Mouse (Mus musculus) right cerebral cortex, postnatal 25 days (tissue): ENCODE data around the gene Crebl2.
A peak's percentile ranks its signal among the peaks of the same experiment; 100 is the strongest.

Experiments used
- DNase-seq: peaks from one replicate; pipeline ENCODE4 v3.0.0; 2022

The Crebl2 gene

GRCm38 (mm10) chr6:134829786-134830700 is at the start of gene Crebl2:
TSS of gene Crebl2 (plus strand) at chr6:134830154.
- peak; percentile 98 for DNase-seq

DNA sequence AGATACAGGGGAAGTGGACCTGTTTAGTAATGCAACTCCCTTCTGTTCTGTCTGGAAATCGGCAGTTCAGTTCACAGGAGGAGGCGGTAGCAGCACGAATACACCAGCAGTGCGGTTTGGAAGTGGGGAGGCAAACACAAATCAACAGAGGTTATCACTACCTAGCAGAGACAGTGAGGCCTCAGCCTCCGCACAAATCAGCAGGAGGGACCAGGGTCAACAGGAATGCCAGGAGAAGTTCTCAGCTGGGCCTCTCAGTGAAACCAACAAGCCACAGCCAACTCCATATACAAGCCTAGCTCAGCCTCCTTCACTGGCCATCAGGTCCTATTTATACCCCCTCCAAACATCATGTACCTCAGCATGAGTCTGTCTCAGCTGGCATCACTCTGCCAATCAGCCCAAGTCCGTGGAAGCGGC is 48.5 kb upstream of the Crebl2 start:
- DNase-seq = no peak

DNA sequence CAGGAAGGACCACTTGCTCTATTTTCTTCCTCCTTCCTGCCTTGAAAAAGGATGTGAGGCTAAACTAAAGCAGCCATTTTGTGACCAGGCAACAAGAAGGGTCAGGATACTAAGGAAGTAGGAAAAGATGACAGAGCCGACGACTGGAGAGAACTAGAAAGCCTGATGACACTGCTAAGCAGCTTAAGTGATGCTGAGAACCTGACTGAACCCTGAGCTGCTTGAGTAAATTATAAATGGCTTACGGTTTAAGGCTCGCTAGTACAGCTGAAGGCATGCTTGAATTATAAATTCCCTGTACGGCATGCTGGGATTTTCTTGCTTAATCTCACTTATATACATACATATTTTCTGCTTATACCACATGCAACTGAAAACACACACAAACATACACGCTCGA is 47.1 kb upstream of the Crebl2 start:
- no peak for DNase-seq

- no peak for DNase-seq
Measured at GRCm38 (mm10) chr6:134786426-134786825, 43.5 kb upstream of the Crebl2 start.

DNA sequence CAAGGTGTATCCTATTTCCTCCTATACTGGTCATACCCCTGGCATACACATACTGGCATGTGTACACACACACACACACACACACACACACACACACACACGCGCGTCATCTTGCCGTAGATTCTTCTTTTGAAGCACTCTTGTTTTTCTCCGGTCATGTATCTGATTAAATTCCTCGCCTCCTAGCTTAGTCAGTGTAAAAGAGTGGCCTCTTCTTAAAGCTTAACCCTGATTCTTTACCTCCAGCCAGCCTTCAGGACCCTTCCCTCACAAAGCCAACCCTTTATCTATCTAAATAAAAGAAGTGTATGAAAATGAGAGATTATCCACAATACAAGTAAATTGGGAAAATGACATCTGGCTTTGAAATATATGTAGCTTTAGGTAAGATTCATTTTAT is 40.9 kb upstream of the Crebl2 start:
- no peak for DNase-seq

DNA sequence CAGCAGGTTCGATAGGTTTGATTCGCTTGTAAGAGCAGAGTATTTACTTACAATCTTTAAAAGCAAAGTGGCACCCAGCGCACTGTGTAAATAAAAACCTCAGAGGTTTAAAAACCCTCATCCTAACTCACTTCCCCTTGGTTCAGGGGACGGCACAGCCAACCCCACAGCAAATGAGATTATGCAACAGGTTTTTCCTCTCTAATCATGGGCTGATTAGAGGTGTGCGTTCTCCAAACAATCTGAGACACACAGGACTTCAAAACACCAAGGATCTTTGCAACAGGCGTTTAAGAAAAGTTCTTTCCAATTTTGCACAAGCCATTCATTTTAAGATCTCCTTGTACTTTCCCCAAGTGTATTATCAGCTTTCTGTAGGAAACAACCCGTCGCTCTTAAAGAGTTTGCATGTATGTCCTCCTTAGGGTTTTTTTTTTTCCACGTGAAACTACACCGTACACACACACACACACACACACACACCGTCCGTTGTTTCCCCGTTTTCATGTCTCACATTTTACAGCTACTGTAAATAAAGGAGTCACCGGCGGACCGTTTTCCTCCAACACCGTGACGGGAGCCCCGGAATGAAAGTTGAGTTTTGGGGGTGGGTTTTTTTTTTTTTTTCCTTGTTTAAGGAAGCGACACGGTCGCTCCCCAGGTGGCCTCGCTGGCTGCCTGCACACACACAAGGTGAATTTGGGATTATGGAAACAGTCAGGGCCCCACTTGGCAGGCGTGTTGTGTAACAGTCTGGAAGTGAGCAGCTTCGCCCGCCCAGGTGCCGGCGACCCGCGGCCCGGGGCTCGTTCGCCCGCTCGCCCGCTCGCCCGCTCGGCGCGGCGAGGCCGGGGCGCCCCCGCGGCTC is 38.5 kb upstream of the Crebl2 start:
- DNase-seq = peak; percentile 14

GRCm38 (mm10) chr6:134792141-134793045 is 37.6 kb upstream of the Crebl2 start, which contains the start of gene Dusp16:
TSS of gene Dusp16 (minus strand) at chr6:134792625.
- DNase-seq = peak; percentile 75

DNA sequence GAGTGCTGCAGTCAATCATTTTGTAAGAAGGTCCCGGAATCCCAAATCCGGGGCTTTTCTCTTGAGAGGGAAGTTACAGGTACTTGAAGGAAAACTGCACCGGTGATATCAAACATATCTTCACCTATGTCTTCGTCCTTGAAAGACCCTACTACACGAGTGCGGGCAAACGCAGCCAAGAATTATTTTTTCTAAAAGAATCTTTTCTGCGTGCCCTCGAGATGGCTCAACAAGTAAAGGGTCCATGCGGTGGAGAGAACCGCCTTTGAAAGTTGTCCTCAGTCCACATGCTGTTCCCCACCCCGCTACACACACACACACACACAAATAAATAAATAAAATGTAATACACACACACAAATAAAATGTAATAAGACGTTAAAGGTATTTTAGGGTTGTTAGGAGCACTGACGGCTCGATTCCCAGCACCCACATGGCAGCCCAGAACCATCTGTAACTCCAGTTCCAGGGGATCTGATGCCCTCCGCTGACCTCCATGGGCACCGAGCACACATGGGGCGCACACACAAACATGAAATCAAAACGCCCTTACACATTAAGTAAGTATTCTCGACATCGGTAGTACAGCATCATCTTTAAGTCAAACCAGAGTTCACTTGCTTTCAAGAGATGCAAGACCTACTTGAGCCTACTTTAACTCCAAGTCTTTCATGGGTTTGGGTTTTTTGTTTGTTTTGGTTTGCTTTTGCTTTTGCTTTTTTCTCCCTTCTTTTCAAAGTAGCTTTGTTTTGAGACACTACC is 36.7 kb upstream of the Crebl2 start:
- DNase-seq = no peak

DNA sequence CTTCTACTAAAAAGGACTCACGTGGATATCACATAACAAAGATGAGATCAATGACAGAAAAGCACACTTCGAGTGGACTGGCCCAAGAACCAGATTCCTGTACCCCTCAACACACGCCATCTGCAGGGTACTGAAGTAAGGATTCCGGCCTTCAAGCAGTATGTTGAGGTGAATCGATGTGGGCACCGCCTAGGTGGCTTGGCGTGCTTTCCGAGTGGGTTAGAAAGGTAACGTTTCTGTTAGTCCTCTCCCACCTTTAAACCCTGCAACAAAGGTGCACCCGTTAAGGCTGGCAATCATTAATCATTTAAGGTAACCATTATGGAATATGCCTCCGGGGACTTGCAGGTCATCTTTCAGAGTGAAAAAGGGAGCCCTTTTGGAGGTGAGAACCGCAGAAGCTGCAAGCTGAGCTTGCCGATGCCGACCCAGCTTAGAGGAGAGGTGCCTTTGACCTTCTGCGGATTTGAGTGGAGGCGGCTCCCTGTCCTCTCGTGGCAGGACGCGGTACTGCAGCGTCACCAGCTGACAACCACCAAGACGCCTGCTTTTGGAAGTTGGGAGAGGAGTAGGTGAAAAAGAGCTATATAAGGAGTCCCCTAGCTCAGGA is 35.9 kb upstream of the Crebl2 start:
- DNase-seq = peak; percentile 72

GRCm38 (mm10) chr6:134796297-134796696 is 33.7 kb upstream of the Crebl2 start:
- DNase-seq = no peak

DNA sequence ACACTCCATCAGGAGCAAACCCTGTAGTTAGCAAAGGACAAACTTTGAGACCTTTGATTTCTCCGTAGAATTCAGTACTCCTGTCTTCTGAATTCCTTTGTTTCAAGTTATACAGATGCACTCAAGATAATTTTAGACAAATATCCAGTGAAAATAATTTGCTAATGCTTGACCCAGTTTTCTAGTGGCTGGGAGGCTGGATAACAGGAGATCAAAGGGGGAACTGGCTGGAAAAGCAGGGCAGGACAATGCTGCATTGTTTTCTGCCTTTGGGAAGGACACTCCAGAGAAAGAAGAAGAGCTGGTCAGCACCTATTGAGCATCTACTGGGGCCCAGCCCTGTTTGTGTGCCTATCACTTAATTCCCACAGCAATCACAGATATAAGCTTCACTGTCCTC is 28.5 kb upstream of the Crebl2 start:
- DNase-seq = no peak

GRCm38 (mm10) chr6:134802641-134803043 is 27.3 kb upstream of the Crebl2 start:
- no peak for DNase-seq

GRCm38 (mm10) chr6:134804736-134805277 is 25.1 kb upstream of the Crebl2 start:
- no peak for DNase-seq

DNA sequence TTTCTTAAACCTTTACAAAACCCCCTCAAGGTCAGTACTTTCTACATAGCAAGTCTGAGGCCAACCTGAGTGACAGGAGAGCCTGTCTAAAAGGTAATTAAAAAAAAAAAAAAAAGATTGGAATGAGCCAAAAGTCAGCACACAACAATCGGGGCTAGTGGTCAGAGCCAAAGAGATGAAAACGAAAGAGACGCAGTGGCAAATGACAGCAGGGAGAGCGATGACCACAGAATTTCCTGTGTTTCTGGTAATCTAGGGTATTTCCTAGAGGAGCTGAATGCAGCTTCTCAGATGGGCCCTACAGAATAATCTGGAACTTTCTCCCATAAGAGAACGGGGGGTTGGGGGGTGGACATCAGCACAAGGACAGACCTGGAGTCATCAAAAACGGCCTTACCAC is 23.8 kb upstream of the Crebl2 start:
- no peak for DNase-seq

DNA sequence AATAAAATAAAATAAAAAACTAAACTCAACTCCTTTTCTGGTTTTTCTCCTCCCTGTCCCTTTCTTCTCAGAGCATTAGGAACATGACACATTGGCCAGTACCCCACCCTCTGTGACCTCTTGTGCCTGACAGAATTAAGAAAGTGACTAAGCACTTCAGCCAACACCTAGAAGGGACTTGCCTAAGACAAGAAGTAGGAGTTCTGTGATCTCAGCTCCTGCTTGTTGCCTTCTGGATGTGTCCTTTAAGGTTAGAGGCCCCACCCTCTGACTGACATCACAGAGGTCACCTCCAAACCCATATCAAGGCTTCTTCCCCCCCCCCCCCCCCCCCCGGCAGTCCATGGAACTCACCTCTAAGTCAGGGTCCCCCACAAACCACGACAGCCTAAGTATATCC is 22.9 kb upstream of the Crebl2 start:
- DNase-seq = no peak

- no peak for DNase-seq
Measured at GRCm38 (mm10) chr6:134807794-134808193, 22.2 kb upstream of the Crebl2 start.

- DNase-seq = no peak
Measured at GRCm38 (mm10) chr6:134813066-134813465, 16.9 kb upstream of the Crebl2 start.

DNA sequence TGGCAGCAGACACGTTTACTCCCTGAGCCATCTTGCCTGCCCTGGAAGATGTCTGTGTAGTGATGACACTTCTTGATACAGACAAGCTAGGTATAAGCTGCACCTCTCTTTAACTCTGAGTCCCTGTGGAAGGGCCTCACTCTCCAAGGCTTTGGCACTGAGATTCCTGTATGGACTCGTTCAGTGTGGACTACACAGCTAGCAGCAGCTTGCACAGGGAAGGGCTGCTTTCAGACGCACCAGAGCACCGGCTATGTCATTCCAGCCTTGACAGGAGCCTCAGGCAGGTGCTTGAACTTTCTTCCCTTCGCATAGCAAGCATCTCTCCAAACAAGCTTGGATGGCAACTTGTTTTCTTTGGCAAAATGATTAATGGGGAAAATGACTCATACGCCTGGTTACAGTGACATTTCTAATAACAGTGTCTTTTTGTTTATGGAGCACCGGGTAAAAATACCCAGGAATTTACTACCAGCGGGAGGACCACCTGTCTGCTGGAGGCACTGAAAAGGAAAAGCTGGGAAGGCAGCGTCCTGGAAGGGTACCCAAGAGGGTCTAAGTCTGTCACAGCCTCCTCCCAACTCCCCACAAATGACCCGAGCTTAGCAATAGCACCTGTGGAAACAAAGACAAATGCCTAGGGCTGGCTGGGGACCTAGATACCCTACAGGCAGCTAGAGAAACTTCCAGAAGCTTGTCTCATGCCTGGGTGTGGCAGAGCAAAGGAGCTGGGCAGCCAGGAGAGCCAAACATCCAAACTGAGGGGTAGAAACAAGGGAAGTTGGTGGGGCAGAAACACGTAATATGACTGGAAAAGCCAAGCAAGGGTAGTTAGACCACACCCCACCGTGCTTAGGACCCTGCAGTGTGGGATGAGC is 12.7 kb upstream of the Crebl2 start:
- DNase-seq = no peak

GRCm38 (mm10) chr6:134819741-134820140 is 10.2 kb upstream of the Crebl2 start:
- DNase-seq = no peak

GRCm38 (mm10) chr6:134820411-134820810 is 9.5 kb upstream of the Crebl2 start:
- no peak for DNase-seq
